Mouse (Mus musculus) urinary bladder, adult 2 months (tissue): ENCODE measurements at regions not wholly inside any gene's neighbourhood (a gene's known extent, or its start where the extent isn't known, plus 50 kb on each side); places are given as distances from the start of the nearest gene placed in this dataset.

Source experiments
- DNase-seq: peaks from one replicate; pipeline ENCODE4 v3.0.0; 2022; ENCODE audit warnings: low spot score

DNA sequence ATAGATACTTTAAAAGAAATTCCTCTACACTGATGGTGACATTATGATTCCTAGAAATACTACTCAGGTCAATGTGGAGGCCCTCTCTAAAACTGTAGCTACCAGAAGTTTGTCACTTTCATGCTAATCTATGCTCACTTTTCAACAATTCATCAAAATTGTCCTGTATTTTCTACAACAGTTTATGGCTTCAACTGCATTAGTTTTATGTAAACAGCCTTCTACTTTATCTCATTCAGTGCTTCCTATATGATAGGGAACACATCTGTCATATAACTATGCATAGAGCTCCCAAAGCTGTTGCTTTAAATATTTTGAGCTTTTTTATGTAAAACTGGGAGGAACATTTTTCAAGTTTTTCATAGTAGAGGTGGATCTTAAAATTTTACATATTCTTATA lies 338.7 kb upstream of the Dph6 start:
- no peak for DNase-seq

DNA sequence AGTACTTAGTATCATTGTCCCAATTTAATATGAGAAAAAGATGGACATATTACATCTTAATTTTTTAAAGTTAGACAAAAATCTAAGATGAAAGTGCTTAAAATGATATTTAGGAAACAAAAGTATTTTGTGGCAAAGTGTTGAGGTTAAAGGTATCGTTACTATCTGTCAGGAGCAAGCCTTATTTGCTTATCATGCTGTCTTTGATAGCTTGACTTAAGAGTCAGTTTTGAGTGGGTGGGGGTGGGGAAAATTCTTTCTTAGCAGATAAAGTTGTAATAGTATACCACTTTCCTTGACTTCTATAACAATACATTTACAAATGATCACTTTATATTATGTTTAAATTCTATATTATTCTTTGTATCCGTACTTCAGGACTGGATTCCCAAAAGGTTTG lies 339.1 kb upstream of the Dph6 start:
- DNase-seq: no peak

DNA sequence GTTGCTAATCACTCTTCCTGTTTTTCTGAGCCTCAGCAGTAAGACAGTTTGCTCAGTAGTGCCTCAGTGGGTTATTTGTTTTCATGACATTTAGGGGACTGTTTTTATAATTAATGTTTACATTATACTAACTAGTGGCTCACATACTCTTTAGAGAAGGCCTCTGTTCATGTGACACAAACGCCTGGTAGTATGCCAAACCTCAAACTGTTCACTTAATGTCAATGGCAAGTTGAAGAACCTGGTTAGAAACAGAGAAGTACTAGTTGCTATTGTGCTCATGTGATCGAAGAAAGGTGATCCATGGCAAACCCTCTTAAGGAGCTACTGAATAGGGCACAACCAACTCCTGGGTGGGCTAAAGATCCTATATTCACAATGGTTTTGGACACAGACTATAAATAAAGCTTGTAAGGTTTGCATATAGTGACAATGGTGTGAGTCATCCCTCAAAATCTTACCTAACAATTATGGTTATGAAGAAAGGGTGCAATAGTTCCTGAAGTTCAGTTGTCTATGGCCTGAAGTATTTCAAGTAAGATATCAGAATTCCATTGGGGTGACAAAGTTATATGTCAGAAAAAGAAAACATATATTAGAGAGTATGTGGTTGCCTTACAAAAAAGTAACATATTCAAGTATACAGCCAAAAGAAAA lies 340.1 kb upstream of the Dph6 start:
- no peak for DNase-seq

DNA sequence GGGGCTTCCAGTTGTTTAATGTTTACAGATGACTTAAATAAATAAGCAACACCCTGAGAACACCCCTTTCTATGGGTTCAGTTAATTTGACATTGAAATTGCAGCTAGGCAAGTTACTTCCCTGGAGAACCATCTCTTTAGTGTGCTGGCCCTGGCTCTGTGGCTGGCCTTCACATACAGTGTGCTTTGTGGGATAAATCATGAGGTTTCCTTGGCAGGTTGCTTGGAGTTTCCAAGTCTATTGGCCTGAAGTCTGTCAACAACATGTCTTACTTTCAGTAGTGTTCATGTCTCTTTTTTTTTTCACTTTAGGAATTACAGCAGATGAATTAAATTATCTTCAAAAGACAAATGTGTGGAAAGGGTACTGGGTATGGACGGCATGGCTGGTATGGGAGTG lies 359.2 kb upstream of the Dph6 start:
- no peak for DNase-seq

DNA sequence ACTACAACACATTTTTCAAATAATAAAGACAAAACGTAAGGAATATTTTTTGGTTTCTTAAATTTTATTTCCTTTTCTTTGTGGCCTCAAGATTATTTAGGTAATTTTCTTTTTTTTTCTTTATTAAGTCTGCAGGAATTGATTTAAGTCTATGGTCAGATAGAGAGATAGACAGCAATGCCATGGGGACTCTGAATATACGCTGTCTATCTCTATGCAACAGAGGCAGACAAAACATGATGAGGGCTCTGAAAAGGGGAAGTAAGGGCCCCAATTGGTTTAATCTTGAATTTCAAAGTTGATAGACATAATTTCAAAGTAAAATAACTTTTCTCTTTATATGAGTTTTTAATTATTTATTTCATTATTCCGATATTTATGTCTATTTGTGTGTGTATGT lies 372.0 kb upstream of the Dph6 start:
- no peak for DNase-seq

DNA sequence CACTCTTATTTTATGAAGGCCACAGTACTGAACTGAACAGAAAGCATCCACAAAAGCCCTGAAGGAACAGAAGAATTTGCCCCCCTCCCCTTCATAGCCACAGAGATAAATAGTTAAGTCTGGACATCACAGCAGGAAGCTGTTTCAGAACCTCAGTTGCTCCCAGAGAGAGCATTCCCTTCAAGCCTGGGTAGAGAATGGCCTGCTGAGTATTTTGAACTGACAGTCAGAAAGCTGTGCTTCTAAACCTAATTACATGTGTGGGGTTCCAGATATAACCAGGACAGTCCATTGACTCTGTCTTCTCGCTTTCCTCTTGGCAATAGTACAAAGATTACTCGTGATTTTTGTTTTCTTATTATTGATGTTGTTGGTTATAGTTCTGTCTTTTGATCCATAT lies 376.4 kb upstream of the Dph6 start:
- no peak for DNase-seq

DNA sequence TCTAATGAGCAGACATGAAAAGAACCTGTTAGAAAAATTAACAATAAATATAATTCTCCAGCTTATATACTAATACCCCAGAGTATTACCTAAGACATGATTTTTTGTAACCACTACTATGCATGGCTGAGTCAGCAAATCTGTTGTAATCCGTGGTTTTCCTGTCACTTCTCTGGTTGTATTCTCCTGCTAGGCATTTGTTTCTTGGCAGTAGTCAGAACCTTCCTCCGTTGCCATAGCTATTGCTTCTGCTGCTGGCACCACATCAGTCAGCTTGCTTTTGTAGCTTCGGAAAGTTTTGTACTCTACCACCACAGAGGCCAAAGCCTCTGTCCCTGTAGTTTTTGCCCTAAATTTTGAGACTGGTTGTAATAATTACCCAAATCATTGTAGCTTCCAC lies 381.4 kb upstream of the Dph6 start:
- DNase-seq: no peak

DNA sequence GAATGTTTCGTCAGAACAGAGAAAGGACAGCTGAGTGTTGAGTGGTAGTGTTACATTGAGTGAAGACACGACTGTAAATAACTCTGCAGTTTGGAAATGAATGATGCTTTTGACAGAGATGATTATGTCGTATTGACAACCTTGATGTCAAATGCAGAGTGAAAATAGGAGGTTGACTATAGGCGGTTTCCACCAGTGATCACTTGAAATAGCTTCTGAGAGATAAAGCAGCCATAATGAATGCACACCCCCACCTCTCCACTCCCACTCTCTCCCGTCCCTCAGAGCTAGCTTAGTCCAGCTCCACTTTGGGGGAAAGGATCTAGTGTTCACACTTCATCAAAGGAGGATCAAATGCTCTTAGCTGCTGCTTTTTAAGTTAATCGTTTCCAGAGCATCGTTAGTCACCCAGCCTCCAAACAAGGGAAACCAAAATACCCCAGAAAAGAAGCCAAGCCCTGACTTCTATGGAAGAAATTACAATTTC lies 387.6 kb upstream of the Dph6 start:
- DNase-seq: no peak

DNA sequence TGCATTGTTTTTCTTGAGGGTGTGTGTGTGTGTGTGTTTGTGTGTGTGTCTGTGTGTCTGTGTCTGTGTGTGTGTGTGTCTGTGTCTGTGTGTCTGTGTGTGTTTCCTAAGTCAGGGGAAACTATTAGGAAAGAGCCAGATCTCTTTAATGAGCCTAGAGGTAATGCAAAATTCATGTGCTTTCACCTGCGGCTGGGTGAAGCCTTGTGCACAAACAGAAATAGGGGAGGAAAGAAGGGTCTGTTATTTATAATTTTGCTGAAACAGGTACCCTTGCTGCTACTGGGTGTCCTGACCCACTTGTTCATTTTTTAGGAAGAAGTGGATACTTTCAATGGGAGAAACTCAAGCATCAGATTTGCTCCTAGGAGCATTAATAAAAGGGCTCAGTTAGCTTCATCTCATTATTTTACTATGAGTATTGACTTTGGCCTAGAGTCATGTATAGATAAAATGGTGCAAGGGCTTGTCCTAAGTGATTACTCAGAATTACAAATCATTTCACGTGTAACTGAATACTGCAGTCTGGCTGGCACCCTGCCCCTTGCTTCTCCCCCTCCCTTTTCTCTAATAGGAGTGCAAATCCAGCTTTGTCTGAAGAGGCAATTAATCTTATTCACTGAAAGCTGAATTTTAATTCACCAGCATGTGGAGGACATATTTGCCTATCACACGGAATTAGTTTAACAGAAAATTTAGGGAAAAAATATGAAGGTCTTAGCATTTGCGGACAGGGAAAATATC lies 401.7 kb upstream of the Dph6 start:
- DNase-seq: no peak

DNA sequence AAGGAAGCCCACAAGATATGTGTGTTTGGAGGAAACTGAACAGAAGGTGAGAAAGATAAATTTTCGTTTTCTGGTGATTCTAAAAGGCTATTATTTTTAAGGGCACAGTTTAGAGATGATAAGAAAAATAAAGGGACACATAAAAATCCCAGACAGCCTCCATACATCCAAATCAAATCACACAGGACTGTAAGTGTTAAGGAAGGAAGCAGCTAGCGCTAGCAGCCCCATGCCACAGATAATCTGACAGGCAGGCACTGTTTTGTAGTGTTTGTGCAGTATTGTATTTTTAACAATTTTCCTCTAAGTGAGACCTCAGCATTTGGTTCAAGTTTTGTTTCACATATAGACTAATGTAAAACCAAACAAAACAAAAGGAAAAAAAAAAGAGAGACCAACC lies 402.4 kb upstream of the Dph6 start:
- no peak for DNase-seq

DNA sequence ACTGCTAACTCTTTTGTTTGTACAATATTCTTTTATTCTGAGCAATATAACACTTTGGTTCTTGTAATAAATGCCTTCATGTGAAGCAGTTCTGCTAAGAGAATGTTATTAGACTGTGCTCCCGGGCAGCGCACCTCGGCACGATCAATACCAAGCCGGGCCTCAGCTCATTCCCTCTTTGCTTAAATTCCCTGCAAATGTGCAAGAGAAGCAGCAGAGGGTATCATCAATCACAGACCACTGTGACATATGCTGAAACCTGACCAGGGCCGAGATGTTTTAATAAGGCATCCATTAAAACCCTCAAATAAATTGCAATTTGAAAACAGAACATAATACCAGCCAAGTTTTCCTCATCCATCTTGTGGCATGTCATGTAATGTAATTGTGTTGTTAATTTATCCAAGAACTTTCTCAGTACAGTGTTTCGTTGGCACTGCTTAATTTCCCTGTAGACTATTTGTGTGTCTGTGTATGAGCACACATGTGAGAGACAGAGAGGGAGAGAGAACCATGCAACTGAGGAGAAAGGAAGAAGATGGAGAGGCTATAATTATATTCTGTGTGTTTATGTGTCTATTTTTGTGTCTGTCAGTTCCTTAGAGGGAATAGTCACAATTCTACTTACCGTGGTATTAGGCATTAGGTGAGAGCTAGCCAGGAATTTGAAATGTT lies 412.9 kb upstream of the Dph6 start:
- no peak for DNase-seq

DNA sequence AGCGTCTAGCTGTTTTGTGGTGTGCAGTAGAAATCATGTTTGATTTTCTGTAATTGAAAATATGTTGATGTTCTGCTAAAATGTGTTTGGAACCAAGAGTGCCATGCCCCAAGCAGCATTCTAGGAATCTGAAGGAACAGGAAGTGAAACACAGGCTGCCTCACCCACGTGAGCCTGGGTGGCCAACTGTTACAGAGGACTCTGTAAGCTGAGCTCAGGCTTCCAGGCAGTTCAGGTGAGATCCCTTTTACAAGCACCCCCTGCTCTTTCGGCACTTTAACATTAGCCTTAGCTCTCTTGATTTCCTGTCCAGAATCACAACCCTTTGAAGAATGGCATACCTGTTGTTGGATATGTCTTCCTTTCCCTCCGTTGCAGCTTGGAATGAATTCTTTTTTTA lies 414.9 kb upstream of the Dph6 start:
- no peak for DNase-seq

DNA sequence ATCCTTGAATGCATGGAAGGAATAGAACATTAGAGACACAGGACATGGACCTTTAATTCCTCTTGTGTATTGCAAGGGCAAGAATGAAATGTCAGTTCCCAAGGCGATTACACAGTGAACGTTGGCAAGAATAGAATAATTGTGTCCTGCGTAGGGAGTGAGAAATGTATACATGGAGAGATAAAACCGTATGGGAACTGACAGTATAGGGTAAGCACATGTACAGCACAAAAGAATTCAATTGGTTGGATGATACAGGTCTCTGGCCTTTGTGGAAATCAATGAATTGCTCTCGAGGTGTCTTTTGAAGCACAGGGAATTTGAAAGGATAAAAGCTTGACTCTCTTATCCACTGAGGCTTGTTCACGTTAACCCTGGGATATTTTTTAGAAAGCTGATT lies 415.4 kb upstream of the Dph6 start:
- DNase-seq: no peak

DNA sequence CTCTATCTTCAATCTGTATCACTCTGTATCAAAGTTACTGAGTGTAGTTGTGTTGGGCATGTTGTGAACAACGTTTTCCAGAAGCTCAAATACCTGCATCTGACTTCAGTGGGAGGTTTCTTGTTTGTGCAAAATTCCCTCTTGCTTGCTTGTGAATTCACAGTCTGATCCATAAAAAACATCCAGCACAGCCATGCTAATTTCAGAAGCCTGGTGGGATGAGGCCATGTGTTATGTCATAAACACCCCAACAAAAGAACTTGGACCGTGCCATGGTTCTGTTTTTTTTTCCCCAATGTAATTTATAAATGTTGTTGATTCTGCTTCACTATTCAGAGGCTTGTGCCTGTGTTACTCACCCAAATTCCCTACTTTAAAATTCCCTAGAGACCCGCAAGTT lies 415.9 kb upstream of the Dph6 start:
- DNase-seq: no peak

DNA sequence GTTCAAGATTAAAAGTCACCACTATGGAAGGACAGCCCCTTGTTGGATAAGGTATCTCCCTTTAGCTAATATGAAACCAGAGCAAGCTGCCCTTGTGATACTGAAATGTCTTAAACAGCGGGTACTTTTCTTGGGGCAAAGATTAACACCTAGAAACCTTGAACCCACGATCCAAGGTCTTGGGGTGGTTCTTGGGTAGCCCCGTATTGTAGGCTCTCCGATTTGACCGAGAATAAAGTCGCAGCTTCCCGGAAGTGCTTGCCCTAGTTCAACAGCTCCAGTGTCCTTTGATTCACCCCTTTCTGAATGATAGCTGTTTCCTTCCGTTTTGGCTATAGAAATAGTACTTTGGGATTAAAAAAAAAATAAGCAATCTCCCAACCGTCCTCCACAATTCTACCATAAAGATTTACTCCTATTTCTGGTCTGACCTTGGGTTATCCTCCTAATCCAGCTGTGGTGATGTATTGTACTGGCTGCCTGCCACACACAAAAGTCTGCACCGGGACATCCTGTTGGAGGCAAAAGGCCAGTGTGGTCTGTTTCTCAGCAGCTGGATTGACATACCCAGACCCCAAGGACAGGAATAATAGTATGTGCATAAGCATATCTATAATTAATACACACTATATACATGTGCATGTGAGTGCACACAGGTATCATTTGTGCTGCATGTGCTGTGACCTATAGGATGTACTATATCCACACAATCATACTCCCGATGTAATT lies 427.0 kb upstream of the Dph6 start:
- DNase-seq: no peak

DNA sequence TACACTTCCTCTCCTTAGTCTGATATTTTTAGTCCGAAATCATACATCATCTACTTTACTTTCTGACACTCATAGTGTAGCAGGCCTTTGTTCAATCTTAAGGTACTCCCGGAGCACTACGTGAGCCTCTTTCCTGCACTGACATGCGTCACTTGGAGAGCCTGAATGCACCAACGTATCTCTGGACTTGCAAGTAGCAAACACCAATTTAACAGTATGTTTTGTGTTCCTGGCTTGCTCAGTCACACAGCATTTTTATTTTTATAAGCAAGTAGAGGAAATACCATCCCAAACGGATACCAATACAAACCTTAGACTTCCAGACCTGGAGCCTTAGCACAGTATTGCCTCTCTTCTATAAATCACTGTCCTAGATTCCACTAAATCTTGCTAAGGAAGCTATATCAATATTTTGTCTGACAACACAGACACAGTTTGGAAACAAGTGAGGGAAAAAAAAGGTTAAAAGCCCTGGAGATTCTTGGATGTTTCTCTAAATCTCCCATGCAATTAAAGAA lies 427.6 kb upstream of the Dph6 start:
- no peak for DNase-seq

DNA sequence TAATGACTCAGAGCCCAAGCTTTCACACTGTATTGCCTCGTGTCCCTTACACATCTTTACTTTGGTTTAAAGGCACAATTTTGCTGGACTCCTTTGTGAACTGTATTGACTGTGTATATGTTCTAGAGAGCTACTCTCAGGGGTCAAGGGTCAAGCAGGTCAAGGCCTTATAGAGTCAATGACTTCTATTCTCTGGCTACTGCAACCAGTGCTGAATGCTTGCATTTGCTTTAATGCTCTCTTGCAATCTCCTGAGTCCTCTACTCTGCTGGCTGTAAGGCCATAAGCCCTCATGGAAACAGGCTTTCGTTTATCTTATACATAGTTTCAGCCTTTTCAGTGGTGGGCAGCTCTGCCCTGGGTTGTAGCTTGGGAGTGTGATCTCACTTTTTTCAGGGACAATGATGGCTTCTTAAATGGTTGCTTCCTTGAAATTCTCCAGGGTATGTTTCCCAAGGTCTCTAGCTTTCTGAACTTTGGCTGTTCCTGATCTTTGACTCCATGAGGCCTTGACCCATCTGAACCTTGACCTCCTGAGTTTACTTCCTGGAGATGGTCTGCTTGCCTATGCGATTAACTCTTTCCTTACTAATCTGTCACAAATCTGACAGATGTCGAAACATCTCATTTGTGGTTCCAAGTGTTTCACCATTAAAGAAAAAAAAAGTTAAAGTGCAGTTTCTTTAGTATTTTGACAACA lies 433.8 kb upstream of the Dph6 start:
- no peak for DNase-seq

DNA sequence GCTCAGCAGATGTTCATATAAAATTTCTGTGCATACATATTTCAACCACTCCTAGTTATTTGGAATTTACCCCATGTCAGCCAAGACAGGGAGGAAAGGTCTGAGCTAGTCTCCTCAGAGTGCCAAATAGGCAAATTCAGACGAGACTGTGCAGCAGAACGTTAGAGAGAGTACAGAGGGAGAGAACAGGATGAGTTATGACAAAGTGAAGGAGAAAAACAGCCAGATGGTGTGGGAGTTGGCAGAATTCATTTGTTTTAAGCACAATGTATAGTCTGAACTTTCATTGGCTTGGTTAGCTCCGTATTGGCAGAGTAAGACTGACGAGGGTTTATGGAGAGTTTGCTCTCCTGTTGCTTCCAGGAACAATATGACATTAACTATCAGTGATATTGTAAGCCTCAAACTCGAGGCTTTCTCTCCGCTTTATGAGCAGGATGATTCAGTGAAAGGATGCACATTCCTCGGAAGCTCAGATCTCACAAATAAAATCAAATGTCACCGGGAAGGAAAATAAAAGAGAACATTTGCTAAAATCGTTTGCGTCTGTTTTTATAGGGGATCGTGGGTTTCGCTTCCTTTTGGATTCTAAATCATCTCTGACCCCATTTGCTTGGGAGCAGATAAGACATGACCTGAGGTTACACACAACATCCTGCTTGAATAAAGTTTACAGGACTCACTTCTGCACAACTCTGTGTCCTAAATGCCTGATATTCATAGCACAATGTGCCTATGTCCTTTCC lies 435.8 kb upstream of the Dph6 start:
- DNase-seq: no peak

DNA sequence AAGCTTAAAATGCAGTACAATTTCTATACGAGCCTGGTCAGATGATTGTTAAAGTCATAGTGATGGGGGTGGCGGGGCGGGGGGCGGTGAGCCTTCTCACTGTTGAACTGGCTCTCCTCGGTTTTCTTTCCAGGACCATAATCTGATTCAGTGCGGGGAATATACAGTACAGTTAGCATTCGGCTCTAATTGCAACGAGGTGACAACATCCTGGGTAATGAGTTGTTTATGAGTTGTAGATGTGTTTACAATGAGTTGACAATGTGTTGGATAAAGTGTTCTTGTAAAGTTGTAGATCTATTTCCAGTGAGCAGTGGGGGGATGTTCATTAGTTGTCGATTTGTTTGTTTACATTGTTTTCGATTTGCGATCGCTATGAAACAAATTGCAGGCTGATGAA lies 440.6 kb upstream of the Dph6 start:
- no peak for DNase-seq

DNA sequence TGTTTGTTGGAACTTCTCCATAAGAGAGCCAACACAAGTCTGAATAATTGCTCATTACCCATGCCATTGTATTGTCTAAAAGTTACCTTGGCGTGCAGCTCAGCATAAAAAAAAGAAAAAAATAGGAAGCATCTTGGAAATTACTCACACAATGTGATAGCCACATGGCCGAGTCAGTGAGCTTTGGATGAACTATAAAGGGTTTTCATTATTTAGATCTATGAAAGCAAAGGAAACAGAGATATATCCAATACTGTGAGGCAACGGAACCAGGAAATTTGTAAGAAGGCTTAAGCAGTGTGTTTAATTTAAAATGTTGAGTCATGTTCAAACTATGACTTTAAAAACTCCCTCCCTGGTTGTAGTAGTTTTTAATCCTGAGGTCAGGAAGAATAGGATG lies 446.7 kb upstream of the Dph6 start:
- DNase-seq: no peak
